Mouse (Mus musculus) CH12.LX (cell line): Measurements from ENCODE around the gene Srprb.

Experiments
- CHD2 ChIP-seq: IDR thresholded peaks from 2 replicates; pipeline ENCODE4 v1.6.1; 2011; ENCODE audit warnings: low read length, improper control_type of control experiment
- IRF4 ChIP-seq: IDR thresholded peaks from 2 replicates; pipeline ENCODE4 v1.6.1; 2014; ENCODE audit warnings: low read depth, mild to moderate bottlenecking, inconsistent platforms, low read length, improper control_type of control experiment
- POLR2AphosphoS2 ChIP-seq: IDR thresholded peaks from 2 replicates; pipeline ENCODE4 v1.6.1; 2011; ENCODE audit warnings: low read depth, low read length, improper control_type of control experiment

- TF ChIP-seq CHD2 = no peak
- TF ChIP-seq IRF4 = no peak
- TF ChIP-seq POLR2AphosphoS2 = no peak
Observed at GRCm38 (mm10) chr9:103241206-103241605, 39.3 kb upstream of the Srprb start.
